Mouse (Mus musculus): Measurements from ENCODE around the gene Nvl.

GRCm38 (mm10) chr1:181064648-181065047, 79.4 kb downstream of the Nvl start:
- TF ChIP-seq POLR2A (IDR thresholded peaks at IDR 0.05; ENCODE audit: borderline replicate concordance, low read depth, low read length) (no peak), CTCF (IDR thresholded peaks at IDR 0.05; ENCODE audit: low read depth, low read length) (no peak)

Measured in bone marrow macrophage, adult 2 months (primary cell).